Mouse (Mus musculus) MN1 (cell line): ENCODE measurements around the gene Rnps1.

Experiments used
- DNase-seq: peaks from one replicate; pipeline ENCODE4 v3.0.0-alpha.2; 2016; ENCODE audit warnings: low spot score

Rnps1 gene

DNA sequence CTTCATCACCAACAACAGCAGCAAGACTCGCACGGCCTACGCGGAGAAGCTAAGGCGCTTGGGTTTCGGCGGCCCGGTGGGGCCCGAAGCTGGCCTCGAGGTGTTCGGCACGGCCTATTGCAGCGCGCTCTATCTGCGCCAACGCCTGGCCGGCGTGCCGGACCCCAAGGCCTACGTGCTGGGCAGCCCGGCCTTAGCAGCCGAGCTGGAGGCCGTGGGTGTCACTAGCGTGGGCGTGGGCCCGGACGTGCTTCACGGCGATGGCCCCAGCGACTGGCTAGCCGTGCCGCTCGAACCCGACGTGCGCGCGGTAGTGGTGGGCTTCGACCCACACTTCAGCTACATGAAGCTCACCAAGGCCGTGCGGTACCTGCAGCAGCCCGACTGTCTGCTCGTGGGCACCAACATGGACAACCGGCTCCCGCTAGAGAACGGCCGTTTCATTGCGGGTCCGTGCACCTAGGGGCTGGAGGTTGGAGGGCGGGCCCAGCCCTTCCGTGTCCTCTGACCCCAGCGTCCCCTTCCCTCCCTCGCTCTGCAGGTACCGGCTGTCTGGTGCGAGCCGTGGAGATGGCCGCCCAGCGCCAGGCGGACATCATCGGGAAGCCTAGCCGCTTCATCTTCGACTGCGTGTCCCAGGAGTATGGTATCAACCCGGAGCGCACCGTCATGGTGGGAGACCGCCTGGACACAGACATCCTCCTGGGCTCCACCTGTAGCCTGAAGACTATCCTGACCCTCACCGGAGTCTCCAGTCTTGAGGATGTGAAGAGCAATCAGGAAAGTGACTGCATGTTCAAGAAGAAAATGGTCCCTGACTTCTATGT is 56.5 kb downstream of the Rnps1 start:
- DNase-seq = peak; percentile 64

DNA sequence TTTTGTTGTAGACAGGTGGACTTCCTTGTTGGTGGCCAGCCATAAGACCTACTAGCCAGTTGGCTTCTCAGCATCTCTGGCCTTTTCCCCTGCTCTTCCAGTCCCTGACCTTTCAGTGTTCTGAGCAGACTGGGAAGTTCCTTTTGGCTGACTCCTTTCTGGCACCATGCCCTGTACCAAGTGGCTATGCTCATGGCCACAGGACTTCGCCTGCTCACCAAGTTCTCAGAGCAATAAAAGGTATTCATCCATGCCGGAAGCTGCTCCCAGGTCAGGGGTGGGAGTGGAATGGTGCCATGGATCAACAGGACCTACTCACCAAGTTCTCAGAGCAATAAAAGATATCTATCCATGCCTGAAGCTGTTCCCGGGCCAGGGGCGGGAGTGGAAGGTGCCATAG is 58.1 kb downstream of the Rnps1 start:
- peak; percentile 59 for DNase-seq

GRCm38 (mm10) chr17:24473612-24474275 is 59.4 kb downstream of the Rnps1 start, which contains the start of gene Bricd5:
Gene Bricd5, plus strand, starts transcription at chr17:24473884.
- no peak for DNase-seq

DNA sequence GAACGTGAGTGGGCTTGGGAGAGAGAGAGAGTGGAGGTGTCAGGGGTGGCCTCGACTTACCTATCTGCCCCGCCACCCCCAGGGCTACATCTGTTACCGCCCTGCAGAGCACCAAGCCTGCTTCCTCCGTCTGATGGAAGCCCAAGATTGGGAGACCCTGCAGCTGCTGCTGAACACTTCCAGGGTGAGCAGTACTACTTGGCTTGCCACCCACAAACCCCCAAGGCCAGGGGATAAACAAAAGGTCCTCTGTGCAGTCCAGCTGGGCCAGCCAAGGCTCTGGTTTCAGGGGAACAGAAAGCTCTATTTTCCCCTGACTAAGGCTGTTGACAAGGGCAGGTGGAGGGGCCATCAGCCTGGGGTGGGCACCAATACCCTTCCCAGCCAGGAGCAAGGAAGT is 60.2 kb downstream of the Rnps1 start:
- DNase-seq = no peak
